Mouse (Mus musculus) heart, embryonic 13.5 days (tissue): ENCODE measurements around the gene Emg1. TPM values are rescaled to one million over a fixed set of nuclear protein-coding genes. Genes with fewer than 3 reads are reported as not detected.

Experiments used
- ATAC-seq: fragments of 200-750 bp; cut with Nextera tagmentation; 2 replicates; pipeline ENCODE4 v1.8.0; 2017; ENCODE audit warnings: moderate TSS enrichment; ENCODE audit not compliant: insufficient number of reproducible peaks, low FRiP score, low TSS enrichment; ENCODE audit errors: extremely low read depth
- H3K27ac ChIP-seq: fragments of 300-500 bp; sonication (generic); replicated peaks from 2 replicates; pipeline ENCODE4 v1.5.1; 2015; ENCODE audit warnings: moderate library complexity, mild to moderate bottlenecking, inconsistent platforms
- H3K27me3 ChIP-seq: fragments of 300-500 bp; sonication (generic); replicated peaks from 2 replicates; pipeline ENCODE4 v1.6.1; 2015; ENCODE audit warnings: mild to moderate bottlenecking, inconsistent platforms
- H3K36me3 ChIP-seq: fragments of 300-500 bp; sonication (generic); 2 replicates; pipeline ENCODE4 v1.6.1; 2015; ENCODE audit warnings: mild to moderate bottlenecking, inconsistent platforms
- H3K4me1 ChIP-seq: fragments of 300-500 bp; sonication (generic); 2 replicates; pipeline ENCODE4 v1.6.1; 2015; ENCODE audit warnings: inconsistent platforms
- H3K4me2 ChIP-seq: fragments of 300-500 bp; sonication (generic); 2 replicates; pipeline ENCODE4 v1.6.1; 2015; ENCODE audit warnings: inconsistent platforms, mild to moderate bottlenecking, moderate library complexity
- H3K4me3 ChIP-seq: fragments of 300-500 bp; sonication (generic); 2 replicates; pipeline ENCODE4 v1.5.1; 2015; ENCODE audit warnings: moderate library complexity, mild to moderate bottlenecking, inconsistent platforms
- H3K9ac ChIP-seq: fragments of 300-500 bp; sonication (generic); 2 replicates; pipeline ENCODE4 v1.6.1; 2015; ENCODE audit warnings: inconsistent platforms, mild to moderate bottlenecking, moderate library complexity
- H3K9me3 ChIP-seq: fragments of 300-500 bp; sonication (generic); 2 replicates; pipeline ENCODE4 v1.6.1; 2016; ENCODE audit warnings: inconsistent platforms
- WGBS: fragments of 180-500 bp; shearing (Covaris S2); methylation state at CpG from one replicate; pipeline ENCODE4 v1.1.7; 2015; ENCODE audit warnings: mixed read lengths; 5-methylcytosine and 5-hydroxymethylcytosine counted together
- polyA plus RNA-seq: library from polyadenylated mRNA; unstranded; fragments of >200 nt; fragmentation: Nextera tagmentation; extraction: Ambion mirVana; gene quantifications from 2 replicates; pipeline ENCODE4 v1.2.1, GENCODE M21; 2015

Gene Emg1
- polyA plus RNA-seq, 1 experiment from 2014 or later: 113 TPM

DNA sequence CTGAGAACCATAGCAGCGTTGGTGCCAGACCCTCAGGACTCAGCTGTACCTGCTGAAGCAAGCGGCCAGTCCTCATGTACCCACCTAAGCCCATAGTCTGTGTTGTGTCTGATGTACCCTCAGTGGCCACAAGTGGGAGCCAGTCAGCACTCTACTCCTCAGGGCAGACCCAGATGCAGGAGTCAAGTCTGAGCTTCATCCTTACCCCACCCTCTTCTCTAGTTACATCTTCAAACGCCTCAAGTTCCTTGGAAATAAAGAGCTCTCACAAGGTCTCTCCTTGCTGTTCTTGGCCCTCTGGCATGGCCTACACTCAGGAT, 9.2 kb downstream of the Emg1 start:
- Histone ChIP-seq H3K27ac (no peak overlapping the region), H3K4me1 (peaks cover 23% of the 10 kb centered on the region), H3K36me3 (peaks cover 93% of the 10 kb centered on the region), H3K9me3 (no peaks in the 10 kb centered on the region), H3K4me3 (no peak overlapping the region), H3K4me2 (no peak overlapping the region), H3K27me3 (no peaks in the 10 kb centered on the region), H3K9ac (no peak overlapping the region)
- 46% methylated on average over 3 of the region's 3 CpGs for WGBS
- ATAC-seq: no peak

DNA sequence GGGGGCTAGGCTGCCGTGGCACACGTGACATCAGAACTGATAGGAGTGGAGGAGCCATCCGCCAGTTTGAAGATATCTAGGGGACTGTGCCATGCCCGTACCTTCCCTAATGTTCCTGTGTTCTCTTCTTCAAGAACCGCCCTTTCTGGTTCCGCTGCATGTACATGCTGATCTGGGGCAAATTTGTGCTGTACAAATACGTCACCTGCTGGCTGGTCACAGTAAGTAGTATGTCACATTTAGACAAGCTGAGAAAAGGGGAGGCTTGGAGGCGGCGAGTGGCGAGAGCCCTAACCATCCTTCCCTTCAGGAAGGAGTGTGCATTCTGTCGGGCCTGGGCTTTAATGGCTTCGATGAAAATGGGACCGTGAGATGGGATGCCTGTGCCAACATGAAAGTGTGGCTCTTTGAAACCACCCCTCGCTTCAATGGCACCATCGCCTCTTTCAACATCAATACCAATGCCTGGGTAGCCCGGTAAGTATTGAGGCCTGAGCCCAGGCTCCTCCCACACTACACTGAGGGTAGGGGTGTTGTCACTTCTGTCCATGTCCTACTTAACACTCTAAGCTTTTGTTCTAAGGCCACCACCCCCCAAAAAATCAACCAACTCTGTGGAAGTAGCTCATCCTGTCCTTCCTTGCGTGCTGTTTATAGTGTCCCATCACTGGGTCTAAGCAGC, 9.7 kb downstream of the Emg1 start:
- H3K9me3 ChIP-seq: no peaks in the 10 kb centered on the region
- no peak for ATAC-seq

DNA sequence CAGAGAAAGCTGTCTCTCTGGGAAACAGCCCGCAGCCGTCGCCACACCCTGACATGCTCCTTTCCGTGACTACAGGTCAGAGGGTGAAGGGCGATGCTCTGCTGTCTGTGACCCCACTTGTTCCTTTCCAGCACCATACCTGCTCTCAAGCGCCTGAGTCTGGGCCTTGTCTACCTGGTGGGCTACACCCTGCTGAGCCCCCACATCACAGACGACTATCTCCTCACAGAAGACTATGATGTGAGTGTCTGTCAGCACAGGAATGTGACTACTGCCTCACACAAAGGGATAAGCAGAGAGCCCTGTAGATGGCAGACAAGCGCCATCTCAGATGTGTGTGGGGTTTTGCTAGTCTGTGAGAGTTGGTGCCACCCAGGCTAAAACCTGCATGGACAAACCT, 10.6 kb downstream of the Emg1 start:
- no peaks in the 10 kb centered on the region for H3K27me3 ChIP-seq
- ATAC-seq: no peak
- no peaks in the 10 kb centered on the region for H3K9me3 ChIP-seq
- peaks cover 83% of the 10 kb centered on the region for H3K36me3 ChIP-seq
- H3K27ac ChIP-seq: no peak overlapping the region; the same call in 1 of the 2 replicates
- no peak overlapping the region for H3K9ac ChIP-seq
- 71% methylated on average over 8 of the region's 8 CpGs for WGBS
- no peak overlapping the region for H3K4me2 ChIP-seq
- H3K4me3 ChIP-seq: no peak overlapping the region
- H3K4me1 ChIP-seq: peaks cover 21% of the 10 kb centered on the region

More for the DNA sequence above, 9.7 kb downstream of the Emg1 start:
- Histone ChIP-seq H3K4me1 (peaks cover 23% of the 10 kb centered on the region), H3K4me3 (no peak overlapping the region), H3K36me3 (peaks cover 90% of the 10 kb centered on the region), H3K27me3 (no peaks in the 10 kb centered on the region), H3K4me2 (no peak overlapping the region), H3K27ac (no peak overlapping the region), H3K9ac (no peak overlapping the region)
- 88% methylated on average over 17 of the region's 17 CpGs for WGBS

DNA sequence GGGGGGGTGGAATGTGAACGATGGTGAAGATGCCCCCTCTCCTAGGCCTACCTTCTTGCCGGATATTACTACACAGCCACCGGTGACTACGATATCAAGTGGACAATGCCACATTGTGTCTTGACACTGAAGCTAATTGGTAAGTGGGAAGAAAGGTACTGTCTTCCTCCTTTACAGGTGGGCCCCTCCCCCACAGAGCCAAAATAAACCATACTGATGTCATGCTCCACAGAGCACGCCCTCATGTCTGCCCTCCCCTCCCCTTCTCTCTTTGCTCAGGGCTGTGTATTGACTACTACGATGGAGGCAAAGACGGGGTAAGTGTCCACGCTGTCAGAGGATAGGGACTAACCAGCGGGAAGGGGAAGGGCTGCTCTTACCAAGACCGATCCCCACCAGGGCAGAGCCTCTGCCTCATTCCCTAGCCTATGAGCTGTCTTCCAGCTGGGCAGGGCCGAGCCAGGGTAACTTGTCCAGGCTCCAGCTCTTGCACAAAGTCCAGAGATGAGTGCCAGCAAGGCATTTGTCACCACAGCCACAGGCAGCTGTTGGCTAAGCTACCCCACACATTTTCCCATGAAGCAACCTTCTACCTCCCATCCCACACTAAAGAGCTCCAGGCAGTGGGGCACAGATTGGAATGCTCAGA, 11.9 kb downstream of the Emg1 start:
- Histone ChIP-seq H3K9me3 (no peaks in the 10 kb centered on the region), H3K27ac (no peak overlapping the region; the same call in 1 of the 2 replicates), H3K9ac (no peak overlapping the region), H3K4me3 (no peak overlapping the region), H3K36me3 (peaks cover 73% of the 10 kb centered on the region), H3K4me1 (peaks cover 19% of the 10 kb centered on the region), H3K4me2 (no peak overlapping the region), H3K27me3 (no peaks in the 10 kb centered on the region)
- WGBS: 77% methylated on average over 11 of the region's 11 CpGs
- no peak for ATAC-seq

DNA sequence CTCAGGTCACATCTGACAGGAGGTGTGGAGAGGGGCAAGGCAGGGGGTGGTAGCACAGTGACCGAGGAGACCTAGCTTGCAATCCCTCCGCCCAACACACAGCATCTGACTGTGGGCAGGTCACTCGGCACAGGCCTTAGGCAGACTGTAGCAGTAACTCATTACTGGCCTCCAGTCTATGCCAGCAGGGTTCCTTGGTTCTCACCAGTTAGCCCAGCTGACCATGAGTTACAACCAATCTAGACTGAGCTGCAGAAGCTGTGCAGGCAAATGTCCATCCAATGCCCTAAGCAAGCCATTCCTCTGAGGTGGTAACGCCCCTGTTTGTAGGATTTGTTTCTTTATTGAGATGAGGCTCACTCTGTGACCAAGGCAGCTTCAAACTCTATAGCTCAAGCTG, 12.6 kb downstream of the Emg1 start:
- 86% methylated on average over 4 of the region's 4 CpGs for WGBS
- Histone ChIP-seq H3K27me3 (no peaks in the 10 kb centered on the region), H3K4me3 (no peak overlapping the region), H3K4me2 (no peak overlapping the region), H3K27ac (no peak overlapping the region; the same call in 1 of the 2 replicates), H3K36me3 (peaks cover 65% of the 10 kb centered on the region), H3K9ac (no peak overlapping the region), H3K4me1 (peaks cover 24% of the 10 kb centered on the region), H3K9me3 (no peaks in the 10 kb centered on the region)
- no peak for ATAC-seq

DNA sequence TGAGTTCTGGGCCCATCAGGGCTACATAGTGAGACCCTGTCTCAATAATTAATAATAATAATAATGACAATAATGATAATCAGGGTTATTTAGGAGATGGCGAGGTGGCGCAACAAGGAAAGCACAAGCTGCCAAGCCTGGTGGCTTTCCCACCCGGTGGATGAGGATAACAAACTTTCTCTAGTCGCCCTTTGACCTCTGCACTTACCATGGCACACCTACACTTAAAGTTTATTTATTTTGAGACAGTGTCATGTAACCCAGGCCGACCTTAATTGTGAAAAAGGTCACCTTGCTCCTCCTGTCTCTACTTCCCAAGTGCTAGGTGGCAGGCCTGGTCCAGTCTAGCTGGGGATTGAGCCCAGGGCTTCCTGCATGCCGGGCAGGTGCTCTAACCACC, 13.2 kb downstream of the Emg1 start:
- ATAC-seq: no peak
- Histone ChIP-seq H3K4me1 (peaks cover 30% of the 10 kb centered on the region), H3K4me3 (no peak overlapping the region), H3K27ac (no peak overlapping the region), H3K27me3 (no peaks in the 10 kb centered on the region), H3K4me2 (no peak overlapping the region), H3K9me3 (no peaks in the 10 kb centered on the region), H3K9ac (no peak overlapping the region), H3K36me3 (peaks cover 59% of the 10 kb centered on the region)
- WGBS: 78% methylated on average over 6 of the region's 6 CpGs

DNA sequence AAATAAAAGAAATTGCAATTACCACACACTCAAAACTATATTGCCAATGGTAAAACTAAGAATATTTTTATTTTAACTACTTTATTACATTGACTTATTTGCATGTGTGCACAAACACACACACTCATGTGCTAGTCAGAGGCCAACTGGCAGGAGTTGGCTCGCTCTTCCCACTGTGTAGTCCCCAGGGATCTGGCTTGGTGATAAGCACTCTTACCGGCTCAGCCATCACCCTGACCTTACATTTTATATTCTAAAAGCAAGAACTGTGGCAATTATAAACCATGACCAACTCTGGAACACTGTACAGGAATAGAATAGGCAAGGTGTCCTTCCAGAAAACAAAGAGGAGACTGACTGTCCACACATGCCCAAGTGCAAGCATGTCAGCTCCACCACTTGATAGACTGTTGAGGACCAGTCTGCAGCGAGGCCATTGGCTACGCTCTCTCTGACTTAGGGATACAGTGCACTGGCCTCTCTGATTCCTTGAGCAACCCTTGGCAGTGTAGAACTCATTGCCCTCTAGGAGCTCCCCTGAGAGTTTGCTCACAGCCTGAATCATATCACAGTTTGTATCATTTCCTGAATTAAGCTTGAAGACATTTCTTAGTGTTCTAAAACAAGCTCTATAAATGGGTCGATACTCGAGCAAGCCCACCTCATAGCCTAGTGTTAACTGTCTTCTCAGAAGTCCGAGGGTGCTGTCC, 15.4 kb downstream of the Emg1 start:
- no peak for ATAC-seq
- Histone ChIP-seq H3K9me3 (no peaks in the 10 kb centered on the region), H3K4me1 (peaks cover 38% of the 10 kb centered on the region), H3K27ac (no peak overlapping the region), H3K9ac (no peak overlapping the region), H3K36me3 (peaks cover 38% of the 10 kb centered on the region), H3K4me2 (no peak overlapping the region), H3K4me3 (no peak overlapping the region), H3K27me3 (no peaks in the 10 kb centered on the region)
- WGBS: 79% methylated on average over 7 of the region's 7 CpGs

DNA sequence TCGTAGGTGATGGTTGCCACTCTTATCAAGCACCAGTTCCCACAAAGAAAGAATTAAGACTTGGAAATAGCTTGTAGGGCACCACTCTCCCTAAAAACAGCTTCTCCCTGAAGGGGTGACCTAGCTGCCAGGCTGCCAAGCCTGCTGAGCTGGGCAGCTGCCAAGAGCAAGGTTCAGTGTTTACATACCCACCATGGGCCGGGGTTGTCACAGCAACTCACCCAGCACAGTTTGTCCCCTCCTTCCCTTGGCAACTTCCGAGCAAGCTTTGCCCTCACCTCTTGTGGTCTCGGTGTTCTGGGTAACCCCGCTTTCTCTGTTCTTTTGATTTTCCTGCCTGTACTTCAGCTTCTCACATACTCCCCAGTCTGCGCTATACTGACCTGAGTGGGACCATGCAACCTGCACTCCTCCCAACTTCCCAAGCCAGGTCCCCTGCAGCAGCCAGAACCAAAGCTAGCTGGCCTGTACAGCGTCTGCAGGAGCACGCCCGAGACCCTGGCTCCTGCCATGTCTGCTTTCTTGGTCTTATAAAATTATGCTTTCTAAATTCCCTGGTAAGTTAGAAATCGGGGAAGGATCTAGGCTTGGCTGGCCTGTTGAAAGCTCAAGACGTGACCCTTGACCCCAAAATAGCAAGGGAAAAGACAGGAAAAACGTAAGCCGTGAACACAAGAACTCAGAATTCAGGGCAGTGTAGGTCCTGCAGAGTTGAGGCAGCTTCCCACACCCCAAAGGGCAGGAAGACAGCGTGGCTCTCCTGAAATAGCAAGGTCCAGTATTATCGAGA, 17.6 kb downstream of the Emg1 start:
- Histone ChIP-seq H3K4me3 (no peak overlapping the region), H3K9me3 (no peaks in the 10 kb centered on the region), H3K36me3 (peaks cover 16% of the 10 kb centered on the region), H3K4me2 (no peak overlapping the region), H3K27ac (peak overlapping the region; percentile 53), H3K9ac (0 out of 2 replicates have a peak overlapping the region, but pooled peaks have one; percentile 21), H3K27me3 (no peaks in the 10 kb centered on the region), H3K4me1 (peaks cover 19% of the 10 kb centered on the region)
- peak; percentile 29; the same call in 1 of the 2 replicates for ATAC-seq
- 74% methylated on average over 15 of the region's 15 CpGs for WGBS

DNA sequence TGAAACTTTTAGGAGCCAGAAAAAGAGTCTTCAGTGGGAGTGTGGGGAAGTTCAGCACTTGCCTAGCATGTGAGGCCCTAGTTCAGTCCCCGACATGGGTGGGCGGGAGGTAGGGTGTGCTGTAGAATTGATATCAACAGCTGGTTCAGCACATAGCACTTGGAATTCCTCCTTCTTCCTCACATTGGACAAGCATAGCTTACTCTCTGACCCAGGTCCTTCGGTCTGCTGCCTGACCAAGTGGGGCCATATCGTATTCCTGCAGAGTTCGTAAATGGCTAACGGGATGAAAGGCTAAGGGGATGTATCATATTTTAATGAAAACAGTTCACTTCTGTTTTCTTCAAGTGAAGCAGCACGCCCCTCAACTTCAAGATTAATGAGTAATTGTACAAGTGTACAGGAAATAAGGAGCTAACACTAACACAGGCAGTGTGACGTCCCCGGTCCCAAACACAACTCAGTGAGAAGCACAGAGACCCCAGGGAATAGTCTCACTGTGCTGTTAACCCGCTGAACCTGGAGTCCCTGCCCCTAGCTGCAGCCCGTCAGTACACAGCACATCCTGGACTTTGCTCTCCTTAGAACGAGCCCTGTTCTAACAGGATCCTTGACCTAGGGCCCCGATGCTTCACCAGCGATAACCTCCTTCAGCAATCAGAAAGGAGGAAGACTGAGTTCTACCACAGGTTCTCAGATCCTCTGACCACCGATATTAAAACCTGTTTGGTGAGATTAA, 18.6 kb downstream of the Emg1 start:
- Histone ChIP-seq H3K36me3 (peaks cover 8% of the 10 kb centered on the region; the same call in 1 of the 2 replicates), H3K4me2 (no peak overlapping the region), H3K27me3 (no peaks in the 10 kb centered on the region), H3K27ac (peak overlapping the region; percentile 53), H3K9me3 (no peaks in the 10 kb centered on the region), H3K4me3 (no peak overlapping the region), H3K4me1 (peaks cover 19% of the 10 kb centered on the region), H3K9ac (0 out of 2 replicates have a peak overlapping the region, but pooled peaks have one; percentile 21)
- no peak for ATAC-seq
- WGBS: 70% methylated on average over 15 of the region's 15 CpGs

DNA sequence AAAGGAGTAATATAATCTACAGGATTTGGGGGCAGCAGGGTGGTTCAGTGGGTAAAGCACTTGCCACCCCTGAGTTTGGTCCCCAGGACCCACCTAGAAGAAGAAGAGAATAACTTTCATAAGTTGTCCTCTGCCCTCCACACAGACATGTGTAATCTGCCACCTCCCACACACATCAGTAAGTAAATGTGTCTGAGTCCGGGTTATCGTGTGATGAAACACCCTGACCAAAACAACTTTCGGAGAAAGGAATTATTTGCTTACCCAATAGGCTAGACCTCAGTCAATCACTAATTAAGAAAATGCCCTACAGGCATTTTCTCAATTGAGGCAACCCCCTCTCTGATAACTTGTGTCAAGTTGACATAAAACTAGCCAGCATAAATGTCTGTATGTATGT, 21.5 kb downstream of the Emg1 start:
- Histone ChIP-seq H3K9me3 (no peaks in the 10 kb centered on the region), H3K27me3 (no peaks in the 10 kb centered on the region), H3K4me2 (no peak overlapping the region), H3K4me3 (no peak overlapping the region), H3K27ac (no peak overlapping the region), H3K9ac (no peak overlapping the region), H3K4me1 (peaks cover 28% of the 10 kb centered on the region), H3K36me3 (no peaks in the 10 kb centered on the region)
- no peak for ATAC-seq
- 91% methylated on average over 3 of the region's 3 CpGs for WGBS
